Mouse (Mus musculus) erythroblast, embryonic 14.5 days (primary cell): ENCODE measurements around the gene Card19.

Experiments used
- GATA1 ChIP-seq: IDR thresholded peaks from 2 replicates; pipeline ENCODE4 v1.6.1; 2012; ENCODE audit warnings: low read length, inconsistent platforms, mixed read lengths
- TAL1 ChIP-seq: IDR thresholded peaks from 3 replicates; pipeline ENCODE4 v1.6.1; 2012; ENCODE audit warnings: low read length, inconsistent platforms, mixed read lengths

- TF ChIP-seq GATA1 (no peak), TAL1 (no peak)
Observed at GRCm38 (mm10) chr13:49225159-49225558, 9.3 kb upstream of the Card19 start.
